Mouse (Mus musculus) heart, embryonic 15.5 days (tissue): ENCODE data around the gene Ndel1. TPM values are rescaled to one million over a fixed set of nuclear protein-coding genes. Genes with fewer than 3 reads are reported as not detected.

Experiments used
- ATAC-seq: fragments of 200-750 bp; cut with Nextera tagmentation; replicated peaks from 2 replicates; pipeline ENCODE4 v1.8.0; 2017; ENCODE audit warnings: low read depth, moderate TSS enrichment; ENCODE audit not compliant: insufficient number of reproducible peaks, insufficient read depth, low FRiP score
- H3K27ac ChIP-seq: fragments of 300-500 bp; sonication (generic); 2 replicates; pipeline ENCODE4 v1.5.1; 2015; ENCODE audit warnings: mild to moderate bottlenecking, inconsistent platforms
- H3K27me3 ChIP-seq: fragments of 300-500 bp; sonication (generic); 2 replicates; pipeline ENCODE4 v1.6.1; 2015; ENCODE audit warnings: inconsistent platforms
- H3K36me3 ChIP-seq: fragments of 300-500 bp; sonication (generic); 2 replicates; pipeline ENCODE4 v1.6.1; 2015; ENCODE audit warnings: mild to moderate bottlenecking, inconsistent platforms
- H3K4me1 ChIP-seq: fragments of 300-500 bp; sonication (generic); replicated peaks from 2 replicates; pipeline ENCODE4 v1.6.1; 2015; ENCODE audit warnings: inconsistent platforms
- H3K4me2 ChIP-seq: fragments of 300-500 bp; sonication (generic); 2 replicates; pipeline ENCODE4 v1.6.1; 2015; ENCODE audit warnings: inconsistent platforms, mild to moderate bottlenecking, moderate library complexity
- H3K4me3 ChIP-seq: fragments of 300-500 bp; sonication (generic); 2 replicates; pipeline ENCODE4 v1.5.1; 2015; ENCODE audit warnings: mild to moderate bottlenecking, inconsistent platforms
- H3K9ac ChIP-seq: fragments of 300-500 bp; sonication (generic); 2 replicates; pipeline ENCODE4 v1.6.1; 2015; ENCODE audit warnings: mild to moderate bottlenecking, inconsistent platforms
- H3K9me3 ChIP-seq: fragments of 300-500 bp; sonication (generic); replicated peaks from 2 replicates; pipeline ENCODE4 v1.6.1; 2016; ENCODE audit warnings: inconsistent platforms
- WGBS: fragments of 180-500 bp; shearing (Covaris S2); methylation state at CpG from one replicate; pipeline ENCODE4 v1.1.7; 2015; ENCODE audit warnings: mixed read lengths; 5-methylcytosine and 5-hydroxymethylcytosine counted together
- polyA plus RNA-seq: library from polyadenylated mRNA; unstranded; fragments of >200 nt; fragmentation: Nextera tagmentation; extraction: Ambion mirVana; gene quantifications from 2 replicates; pipeline ENCODE4 v1.2.1, GENCODE M21; 2015

Ndel1 gene
- polyA plus RNA-seq = 65.5 and 69.3 TPM in 2 replicates

GRCm38 (mm10) chr11:68871748-68872147 lies at the start of gene Ndel1:
Gene Ndel1 (minus strand): TSS chr11:68871858.
- no peak for ATAC-seq
- peak within 1 kb of the TSS; percentile 46; the same call in 1 of the 2 replicates for H3K27ac ChIP-seq

GRCm38 (mm10) chr11:68914566-68914965 lies 42.9 kb upstream of the Ndel1 start:
- H3K4me3 ChIP-seq = no peak overlapping the region
- no peaks in the 10 kb centered on the region for H3K4me1 ChIP-seq
- H3K27ac ChIP-seq = no peak overlapping the region
- H3K36me3 ChIP-seq = no peaks in the 10 kb centered on the region
- no peak overlapping the region for H3K4me2 ChIP-seq
- 90% methylated on average over 4 of the region's 4 CpGs for WGBS
- H3K9me3 ChIP-seq = no peaks in the 10 kb centered on the region
- no peak for ATAC-seq
- no peak overlapping the region for H3K9ac ChIP-seq
- H3K27me3 ChIP-seq = no peaks in the 10 kb centered on the region

More at GRCm38 (mm10) chr11:68871748-68872147, at the start of gene Ndel1:
- no peak within 1 kb of the TSS for H3K4me2 ChIP-seq
- WGBS = 41% methylated on average over 6 of the region's 6 CpGs
- H3K36me3 ChIP-seq = no peaks in the 10 kb centered on the region
- no peak within 1 kb of the TSS for H3K4me3 ChIP-seq
- H3K4me1 ChIP-seq = peaks cover 7% of the 10 kb centered on the region
- H3K27me3 ChIP-seq = no peaks in the 10 kb centered on the region
- no peak within 1 kb of the TSS for H3K9ac ChIP-seq
- no peaks in the 10 kb centered on the region for H3K9me3 ChIP-seq

- Histone ChIP-seq H3K27me3 (no peaks in the 10 kb centered on the region), H3K9me3 (no peaks in the 10 kb centered on the region), H3K4me2 (no peak overlapping the region), H3K4me3 (no peak overlapping the region), H3K9ac (no peak overlapping the region), H3K27ac (peak overlapping the region; percentile 53), H3K36me3 (no peaks in the 10 kb centered on the region), H3K4me1 (peaks cover 7% of the 10 kb centered on the region)
- no peak for ATAC-seq
- 47% methylated on average over 14 of the region's 14 CpGs for WGBS
These were observed 40.0 kb upstream of the Ndel1 start for GRCm38 (mm10) chr11:68911531-68912177.

- no peak for ATAC-seq
- 34% methylated on average over 7 of the region's 7 CpGs for WGBS
- H3K36me3 ChIP-seq = peaks cover 24% of the 10 kb centered on the region
- no peak overlapping the region for H3K9ac ChIP-seq
- H3K27ac ChIP-seq = peak overlapping the region; percentile 73
- no peak overlapping the region for H3K4me3 ChIP-seq
- no peak overlapping the region for H3K4me2 ChIP-seq
- H3K27me3 ChIP-seq = no peaks in the 10 kb centered on the region
- peaks cover 7% of the 10 kb centered on the region for H3K4me1 ChIP-seq
- no peaks in the 10 kb centered on the region for H3K9me3 ChIP-seq
These were observed 37.3 kb upstream of the Ndel1 start for GRCm38 (mm10) chr11:68908846-68909503.

- ATAC-seq = no peak
- peaks cover 38% of the 10 kb centered on the region for H3K36me3 ChIP-seq
- peaks cover 13% of the 10 kb centered on the region for H3K4me1 ChIP-seq
- no peak overlapping the region for H3K27ac ChIP-seq
- WGBS = 68% methylated on average over 3 of the region's 3 CpGs
- no peak overlapping the region for H3K4me3 ChIP-seq
- H3K4me2 ChIP-seq = no peak overlapping the region
- no peaks in the 10 kb centered on the region for H3K9me3 ChIP-seq
- no peak overlapping the region for H3K9ac ChIP-seq
- H3K27me3 ChIP-seq = no peaks in the 10 kb centered on the region
These were observed 35.6 kb upstream of the Ndel1 start for GRCm38 (mm10) chr11:68907251-68907650.

- 44% methylated on average over 4 of the region's 4 CpGs for WGBS
- H3K4me1 ChIP-seq = peaks cover 13% of the 10 kb centered on the region
- no peak for ATAC-seq
- H3K4me3 ChIP-seq = no peak overlapping the region
- H3K4me2 ChIP-seq = no peak overlapping the region
- H3K36me3 ChIP-seq = peaks cover 38% of the 10 kb centered on the region
- H3K27ac ChIP-seq = peak overlapping the region; percentile 38; the same call in 1 of the 2 replicates
- H3K27me3 ChIP-seq = no peaks in the 10 kb centered on the region
- H3K9me3 ChIP-seq = no peaks in the 10 kb centered on the region
- no peak overlapping the region for H3K9ac ChIP-seq
These were observed 34.8 kb upstream of the Ndel1 start for GRCm38 (mm10) chr11:68906461-68906790.

- Histone ChIP-seq H3K9ac (no peak overlapping the region), H3K4me3 (no peak overlapping the region), H3K27ac (peak overlapping the region; percentile 38; the same call in 1 of the 2 replicates), H3K4me2 (no peak overlapping the region), H3K27me3 (no peaks in the 10 kb centered on the region), H3K36me3 (peaks cover 38% of the 10 kb centered on the region), H3K4me1 (peaks cover 17% of the 10 kb centered on the region), H3K9me3 (no peaks in the 10 kb centered on the region)
- no peak for ATAC-seq
- WGBS = 85% methylated on average over 9 of the region's 9 CpGs
These were observed 34.2 kb upstream of the Ndel1 start for GRCm38 (mm10) chr11:68905665-68906460.

- Histone ChIP-seq H3K36me3 (peaks cover 38% of the 10 kb centered on the region), H3K4me2 (no peak overlapping the region), H3K9ac (no peak overlapping the region), H3K4me1 (peaks cover 19% of the 10 kb centered on the region), H3K27me3 (no peaks in the 10 kb centered on the region; the same call in 1 of the 2 replicates), H3K27ac (no peak overlapping the region; the same call in 1 of the 2 replicates), H3K9me3 (no peaks in the 10 kb centered on the region), H3K4me3 (no peak overlapping the region)
- ATAC-seq = no peak
- 87% methylated on average over 3 of the region's 3 CpGs for WGBS
These were observed 33.5 kb upstream of the Ndel1 start for GRCm38 (mm10) chr11:68905138-68905531.

- no peaks in the 10 kb centered on the region; the same call in 1 of the 2 replicates for H3K27me3 ChIP-seq
- ATAC-seq = no peak
- no peak overlapping the region for H3K4me3 ChIP-seq
- H3K36me3 ChIP-seq = peaks cover 38% of the 10 kb centered on the region
- H3K9ac ChIP-seq = no peak overlapping the region; the same call in 1 of the 2 replicates
- H3K4me2 ChIP-seq = no peak overlapping the region
- no peak overlapping the region; the same call in 1 of the 2 replicates for H3K27ac ChIP-seq
- peaks cover 19% of the 10 kb centered on the region for H3K4me1 ChIP-seq
- H3K9me3 ChIP-seq = no peaks in the 10 kb centered on the region
- 81% methylated on average over 8 of the region's 8 CpGs for WGBS
These were observed 32.9 kb upstream of the Ndel1 start for GRCm38 (mm10) chr11:68904375-68905137.

- Histone ChIP-seq H3K4me2 (no peak overlapping the region), H3K9ac (no peak overlapping the region), H3K27me3 (peaks cover 3% of the 10 kb centered on the region; the same call in 1 of the 2 replicates), H3K9me3 (no peaks in the 10 kb centered on the region), H3K27ac (no peak overlapping the region), H3K36me3 (peaks cover 38% of the 10 kb centered on the region), H3K4me3 (no peak overlapping the region), H3K4me1 (peaks cover 13% of the 10 kb centered on the region)
- 89% methylated on average over 2 of the region's 2 CpGs for WGBS
- no peak for ATAC-seq
These were observed 32.1 kb upstream of the Ndel1 start for GRCm38 (mm10) chr11:68903775-68904174.
